Mouse (Mus musculus) lung, adult 2 months (tissue): Measurements from ENCODE around the gene Olfr305. TPM values are rescaled to one million over a fixed set of nuclear protein-coding genes. Genes with fewer than 3 reads are reported as not detected.
"Not testable (repeated sequence)": the region's sequence is repeated elsewhere in the genome, so short reads cannot be mapped to it uniquely, and the experiment has no call there.

ENCODE experiments used
- DNase-seq: peaks from one replicate; pipeline ENCODE4 v3.0.0; 2022
- H3K4me1 ChIP-seq: fragments of 200-500 bp; 2 replicates; pipeline ENCODE4 v1.6.1; 2011; ENCODE audit warnings: low read length; ENCODE audit not compliant: control insufficient read depth, insufficient read depth
- H3K4me3 ChIP-seq: fragments of 200-500 bp; replicated peaks from 2 replicates; pipeline ENCODE3; 2011; ENCODE audit warnings: low read depth, mild to moderate bottlenecking, control low read depth, low read length; ENCODE audit errors: extremely low read depth
- CTCF ChIP-seq: fragments of 200-500 bp; IDR thresholded peaks from 2 replicates; pipeline ENCODE4 v1.5.1; 2011; ENCODE audit warnings: mild to moderate bottlenecking, low read length, control low read depth; ENCODE audit not compliant: insufficient read depth
- POLR2A ChIP-seq: fragments of 200-500 bp; IDR thresholded peaks from 2 replicates; pipeline ENCODE4 v1.6.1; 2011; ENCODE audit warnings: low read depth, mild to moderate bottlenecking, control low read depth, low read length, borderline replicate concordance; ENCODE audit errors: extremely low read depth
- WGBS: fragments of 180-500 bp; shearing (Covaris S2); methylation state at CpG from one replicate; pipeline ENCODE4 v1.1.7; 2018; 5-methylcytosine and 5-hydroxymethylcytosine counted together
- polyA plus RNA-seq: library from polyadenylated mRNA; depleted of rRNA; stranded (reverse); fragments of >200 nt; gene quantifications from 2 replicates; pipeline ENCODE4 v1.2.3, GENCODE M21; 2012; rRNA removed

Gene Olfr305
- polyA plus RNA-seq, result not detected in 2 replicates

DNA sequence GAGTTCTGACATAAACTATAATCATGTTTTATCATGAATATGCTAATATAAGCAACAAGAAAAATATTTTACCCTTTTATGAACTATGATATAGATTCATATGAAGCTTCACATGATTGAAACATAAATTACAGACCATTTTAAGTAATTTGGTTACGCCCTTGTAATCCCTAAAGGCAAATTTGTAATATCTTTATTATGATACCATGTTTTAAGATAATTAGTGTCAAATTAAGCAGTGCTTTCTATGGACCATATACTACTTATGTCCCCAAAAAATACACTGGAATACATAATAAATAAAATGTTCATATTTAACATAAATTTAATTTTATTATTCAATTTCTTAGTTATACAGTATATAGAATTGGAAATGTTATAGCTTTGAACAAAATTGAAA lies at the start of gene Olfr305:
Olfr305 (minus strand) TSS at position 101 of the 400 bp plus-strand sequence.
- WGBS, result 70% methylated on average over 1 of the region's 1 CpGs
- DNase-seq, result no peak
- Histone ChIP-seq H3K4me1 (no peaks in the 10 kb centered on the region), H3K4me3 (no peak within 1 kb of the TSS)
- TF ChIP-seq POLR2A (no peak), CTCF (no peak)

GRCm38 (mm10) chr7:86403546-86403945 lies 36.8 kb upstream of the Olfr305 start, which contains the start of gene Olfr301:
TSS of gene Olfr301 (plus strand) at chr7:86403846.
- DNase-seq, result no peak
- Histone ChIP-seq H3K4me1 (no peaks in the 10 kb centered on the region), H3K4me3 (no peak within 1 kb of the TSS)
- TF ChIP-seq POLR2A (no peak), CTCF (no peak)
- WGBS, result 73% methylated on average over 2 of the region's 2 CpGs

- no peak for TF ChIP-seq CTCF
- no peak within 1 kb of the TSS for H3K4me3 ChIP-seq
- no peak for DNase-seq
Observed at GRCm38 (mm10) chr7:86397689-86398088, 31.0 kb upstream of the Olfr305 start, which contains the start of gene Olfr303. TSS of gene Olfr303 (minus strand) at chr7:86397789.

GRCm38 (mm10) chr7:86386558-86386957 lies 19.8 kb upstream of the Olfr305 start, which contains the start of gene Olfr304:
TSS of gene Olfr304 (minus strand) at chr7:86386658.
- 46% methylated on average over 1 of the region's 1 CpGs for WGBS
- Histone ChIP-seq H3K4me3 (no peak within 1 kb of the TSS), H3K4me1 (no peaks in the 10 kb centered on the region)
- TF ChIP-seq CTCF, result no peak
- no peak for TF ChIP-seq POLR2A
- no peak for DNase-seq

More at GRCm38 (mm10) chr7:86397689-86398088, 31.0 kb upstream of the Olfr305 start, which contains the start of gene Olfr303:
- H3K4me1 ChIP-seq, result no peaks in the 10 kb centered on the region

- no peak for DNase-seq
- WGBS, result 63% methylated on average over 3 of the region's 3 CpGs
Observed at GRCm38 (mm10) chr7:86385769-86386168, 19.0 kb upstream of the Olfr305 start.

GRCm38 (mm10) chr7:86346296-86346695 lies 20.4 kb downstream of the Olfr305 start:
- not testable (repeated sequence) for H3K4me3 ChIP-seq, H3K4me1 ChIP-seq, DNase-seq
- 84% methylated on average over 9 of the region's 9 CpGs for WGBS

More at GRCm38 (mm10) chr7:86385769-86386168, 19.0 kb upstream of the Olfr305 start:
- H3K4me3 ChIP-seq, result no peak overlapping the region
- TF ChIP-seq POLR2A (no peak), CTCF (no peak)
- no peaks in the 10 kb centered on the region for H3K4me1 ChIP-seq

- Histone ChIP-seq H3K4me3 (no peak overlapping the region), H3K4me1 (no peaks in the 10 kb centered on the region)
- TF ChIP-seq CTCF, result no peak
- TF ChIP-seq POLR2A, result no peak
- WGBS, result 55% methylated on average over 3 of the region's 3 CpGs
- no peak for DNase-seq
Observed at GRCm38 (mm10) chr7:86344253-86344652, 22.5 kb downstream of the Olfr305 start.

DNA sequence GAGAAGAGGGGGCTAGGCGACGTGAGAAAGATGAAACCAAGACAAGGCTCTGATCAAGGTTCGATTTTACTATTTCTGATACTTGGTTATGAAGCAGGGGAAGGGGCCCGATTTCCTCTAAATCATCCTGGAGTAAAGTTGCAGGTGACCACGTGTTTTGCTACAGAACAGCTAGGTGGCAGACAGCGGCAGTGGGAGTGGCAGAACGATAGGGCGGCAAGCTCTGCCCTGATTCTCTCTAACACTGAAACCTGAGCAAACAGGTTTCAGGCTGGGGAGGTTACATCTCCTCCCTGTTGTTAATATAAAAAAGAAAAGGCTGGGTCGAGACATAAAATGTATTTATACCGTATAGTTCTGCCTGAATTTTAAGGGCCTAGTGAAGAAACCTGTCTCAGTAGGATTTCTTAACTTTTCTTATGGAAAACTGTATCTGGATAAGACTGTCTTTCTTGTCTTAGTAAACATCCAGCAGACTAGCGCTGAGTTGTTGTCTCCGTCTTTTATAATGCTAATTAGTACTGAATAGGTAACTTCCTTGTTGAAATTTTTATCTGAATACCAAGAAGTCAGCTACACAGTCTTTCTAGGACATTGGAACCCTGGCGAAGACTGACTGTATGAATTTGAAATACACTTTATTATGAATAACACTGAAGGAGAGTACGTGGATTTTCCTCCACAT lies 23.7 kb downstream of the Olfr305 start:
- 71% methylated on average over 14 of the region's 14 CpGs for WGBS
- DNase-seq, result no peak
- TF ChIP-seq POLR2A, result no peak
- H3K4me3 ChIP-seq, result no peak overlapping the region
- no peaks in the 10 kb centered on the region for H3K4me1 ChIP-seq

DNA sequence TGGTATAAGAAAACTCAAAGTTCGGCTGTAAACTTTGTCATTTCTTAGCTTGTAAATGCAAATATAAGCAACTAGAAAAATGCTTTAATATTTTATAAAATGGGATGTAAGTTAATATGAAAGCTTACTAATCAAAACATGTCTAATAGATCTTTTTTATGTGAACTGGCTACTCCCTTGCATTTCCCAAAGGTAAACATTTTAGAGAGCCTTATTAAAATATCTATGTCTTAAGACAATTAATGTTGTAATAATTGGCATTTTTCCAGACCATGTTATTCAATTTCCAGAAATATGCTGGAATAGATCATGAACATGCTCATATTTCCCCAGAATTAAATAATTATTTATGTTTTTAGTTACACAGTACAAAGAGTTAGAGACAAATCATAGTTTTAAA lies 29.2 kb downstream of the Olfr305 start, which contains the start of gene Olfr307:
Olfr307 (minus strand) TSS at position 101 of the 400 bp plus-strand sequence.
- Histone ChIP-seq H3K4me1 (no peaks in the 10 kb centered on the region), H3K4me3 (no peak within 1 kb of the TSS)
- WGBS, result 47% methylated on average over 1 of the region's 1 CpGs
- TF ChIP-seq POLR2A (no peak), CTCF (no peak)
- DNase-seq, result no peak

GRCm38 (mm10) chr7:86325530-86325929 lies 41.2 kb downstream of the Olfr305 start, which contains the start of gene Olfr308:
TSS of gene Olfr308 (minus strand) at chr7:86325630.
- H3K4me1 ChIP-seq, result no peaks in the 10 kb centered on the region
- no peak for TF ChIP-seq CTCF
- TF ChIP-seq POLR2A, result no peak
- no peak for DNase-seq

More at GRCm38 (mm10) chr7:86325530-86325929, 41.2 kb downstream of the Olfr305 start, which contains the start of gene Olfr308:
- H3K4me3 ChIP-seq, result no peak within 1 kb of the TSS
